Mouse (Mus musculus): ENCODE data around the gene Tmem14a. TPM values are rescaled to one million over a fixed set of nuclear protein-coding genes. Genes with fewer than 3 reads are reported as not detected.
"Not testable (repeated sequence)": the region's sequence is repeated elsewhere in the genome, so short reads cannot be mapped to it uniquely, and the experiment has no call there.

Gene Tmem14a
- total and polyA plus RNA-seq, 3 experiments = 0.30 to 4.0 (median 1.7) TPM

DNA sequence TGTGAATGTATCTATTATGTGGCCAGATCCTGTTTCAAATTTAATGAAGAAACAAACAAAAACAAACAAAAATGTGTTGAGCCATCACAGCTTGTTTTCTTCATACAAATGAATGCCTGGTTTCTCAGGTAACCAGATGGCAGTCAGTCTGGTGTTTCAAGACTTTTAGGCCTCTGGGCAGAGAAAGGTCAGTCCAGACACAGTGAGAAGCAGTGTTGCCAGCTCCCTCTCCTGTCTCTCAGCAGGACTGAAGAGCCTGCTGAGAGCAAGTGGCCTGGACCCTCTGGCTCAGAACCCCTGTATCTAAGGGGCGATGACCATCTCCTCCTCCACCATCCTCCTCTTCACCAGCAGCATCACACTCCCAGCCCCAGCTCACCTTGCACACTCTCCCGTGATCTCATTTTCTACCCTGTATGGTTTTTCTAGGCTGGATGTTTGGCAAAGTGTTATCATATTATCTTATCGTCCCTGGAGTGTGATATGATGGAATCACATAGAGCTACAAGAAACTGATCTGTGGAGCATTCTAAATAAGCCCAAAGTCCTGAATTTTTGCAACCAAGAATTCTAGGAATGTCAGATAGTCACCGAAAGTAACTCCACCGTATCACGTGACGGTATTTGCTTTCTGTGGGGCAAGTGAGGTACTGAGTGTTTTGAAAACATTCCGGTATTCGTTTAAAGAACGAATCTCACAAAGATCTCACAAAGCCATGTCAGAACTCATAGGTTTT lies 34.4 kb downstream of the Tmem14a start:
- H3K4me1 ChIP-seq (ENCODE audit: insufficient read depth, low read depth, low read length) = no peaks in the 10 kb centered on the region; the same call in 1 of the 2 replicates
- TF ChIP-seq GATA2 (IDR thresholded peaks at IDR 0.05; ENCODE audit: borderline replicate concordance, low read depth, low read length) (no peak), GATA1 (IDR thresholded peaks at IDR 0.05; ENCODE audit: borderline replicate concordance, low read length) (no peak), POLR2AphosphoS5 (IDR thresholded peaks at IDR 0.05; ENCODE audit: insufficient replicate concordance, low read depth, low read length) (no peak), CTCF (IDR thresholded peaks at IDR 0.05; ENCODE audit: low read depth, low read length) (no peak), TAL1 (conservative IDR thresholded peaks at IDR 0.05; ENCODE audit: low read depth, low read length) (no peak)
- peaks cover 14% of the 10 kb centered on the region for H3K27me3 ChIP-seq (ENCODE audit: insufficient read depth, low read length)
- no peaks in the 10 kb centered on the region for H3K9me3 ChIP-seq (replicated peaks)
- ATAC-seq (ENCODE audit: extremely low read depth, insufficient number of reproducible peaks, low FRiP score, poor library complexity, severe bottlenecking) (no peak), DNase-seq (ENCODE audit: low spot score) (no peak)
- no peaks in the 10 kb centered on the region for H3K36me3 ChIP-seq (replicated peaks)
- H3K4me3 ChIP-seq (ENCODE audit: low read depth, low read length) = no peak overlapping the region

DNA sequence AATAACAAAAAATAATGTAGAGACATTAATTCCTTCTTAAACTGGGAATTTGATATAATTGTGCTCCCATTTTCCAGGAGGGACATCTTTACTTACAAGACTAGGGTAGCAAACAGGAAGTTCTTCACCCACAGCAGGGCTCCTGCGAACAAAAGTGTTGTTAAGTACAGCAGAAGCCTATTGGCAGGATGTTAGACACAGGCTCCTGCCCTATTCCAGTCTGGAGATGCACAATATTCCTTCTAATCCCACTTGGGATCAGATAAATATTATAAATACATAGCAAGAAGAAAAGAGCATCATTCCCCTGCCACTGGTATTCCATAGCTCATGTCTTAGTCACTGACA lies 34.9 kb downstream of the Tmem14a start:
- no peaks in the 10 kb centered on the region for H3K9me3 ChIP-seq (replicated peaks)
- ATAC-seq (ENCODE audit: extremely low read depth, insufficient number of reproducible peaks, low FRiP score, poor library complexity, severe bottlenecking) (no peak), DNase-seq (ENCODE audit: low spot score) (no peak)
- H3K36me3 ChIP-seq (replicated peaks) = no peaks in the 10 kb centered on the region
- H3K4me1 ChIP-seq (ENCODE audit: insufficient read depth, low read depth, low read length) = no peaks in the 10 kb centered on the region; the same call in 1 of the 2 replicates
- TF ChIP-seq POLR2AphosphoS5 (IDR thresholded peaks at IDR 0.05; ENCODE audit: insufficient replicate concordance, low read depth, low read length) (no peak), TAL1 (conservative IDR thresholded peaks at IDR 0.05; ENCODE audit: low read depth, low read length) (no peak), GATA1 (IDR thresholded peaks at IDR 0.05; ENCODE audit: borderline replicate concordance, low read length) (no peak), GATA2 (IDR thresholded peaks at IDR 0.05; ENCODE audit: borderline replicate concordance, low read depth, low read length) (no peak), CTCF (IDR thresholded peaks at IDR 0.05; ENCODE audit: low read depth, low read length) (no peak)
- no peak overlapping the region for H3K4me3 ChIP-seq (ENCODE audit: low read depth, low read length)
- peaks cover 15% of the 10 kb centered on the region for H3K27me3 ChIP-seq (ENCODE audit: insufficient read depth, low read length)

DNA sequence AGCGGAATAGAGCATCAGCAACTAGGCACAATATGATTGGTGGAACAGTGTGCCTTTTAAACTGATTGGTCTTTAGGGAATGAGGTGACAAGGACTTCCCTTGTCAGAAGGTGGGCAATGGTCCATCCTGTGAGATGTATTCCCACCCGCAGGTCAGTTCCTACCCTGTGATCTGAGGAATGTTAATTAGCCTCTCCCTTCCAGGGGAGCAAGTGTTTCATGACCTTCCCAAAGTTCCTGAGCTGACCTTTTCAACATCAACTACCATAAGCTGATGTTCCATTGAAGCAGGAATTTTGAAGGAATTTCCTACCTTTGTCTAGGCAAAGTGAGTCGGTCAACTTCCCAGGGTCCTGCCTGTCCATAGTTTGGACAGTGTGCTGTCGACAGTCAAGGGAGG lies 35.5 kb downstream of the Tmem14a start:
- Histone ChIP-seq H3K4me3 (ENCODE audit: low read depth, low read length) (no peak overlapping the region), H3K4me1 (ENCODE audit: insufficient read depth, low read depth, low read length) (no peaks in the 10 kb centered on the region; the same call in 1 of the 2 replicates), H3K27me3 (ENCODE audit: insufficient read depth, low read length) (peaks cover 15% of the 10 kb centered on the region), H3K36me3 (replicated peaks) (no peaks in the 10 kb centered on the region), H3K9me3 (replicated peaks) (no peaks in the 10 kb centered on the region)
- ATAC-seq (ENCODE audit: extremely low read depth, insufficient number of reproducible peaks, low FRiP score, poor library complexity, severe bottlenecking) (no peak), DNase-seq (ENCODE audit: low spot score) (no peak)
- TF ChIP-seq GATA1 (IDR thresholded peaks at IDR 0.05; ENCODE audit: borderline replicate concordance, low read length) (no peak), CTCF (IDR thresholded peaks at IDR 0.05; ENCODE audit: low read depth, low read length) (no peak), POLR2AphosphoS5 (IDR thresholded peaks at IDR 0.05; ENCODE audit: insufficient replicate concordance, low read depth, low read length) (no peak), GATA2 (IDR thresholded peaks at IDR 0.05; ENCODE audit: borderline replicate concordance, low read depth, low read length) (no peak), TAL1 (conservative IDR thresholded peaks at IDR 0.05; ENCODE audit: low read depth, low read length) (no peak)

DNA sequence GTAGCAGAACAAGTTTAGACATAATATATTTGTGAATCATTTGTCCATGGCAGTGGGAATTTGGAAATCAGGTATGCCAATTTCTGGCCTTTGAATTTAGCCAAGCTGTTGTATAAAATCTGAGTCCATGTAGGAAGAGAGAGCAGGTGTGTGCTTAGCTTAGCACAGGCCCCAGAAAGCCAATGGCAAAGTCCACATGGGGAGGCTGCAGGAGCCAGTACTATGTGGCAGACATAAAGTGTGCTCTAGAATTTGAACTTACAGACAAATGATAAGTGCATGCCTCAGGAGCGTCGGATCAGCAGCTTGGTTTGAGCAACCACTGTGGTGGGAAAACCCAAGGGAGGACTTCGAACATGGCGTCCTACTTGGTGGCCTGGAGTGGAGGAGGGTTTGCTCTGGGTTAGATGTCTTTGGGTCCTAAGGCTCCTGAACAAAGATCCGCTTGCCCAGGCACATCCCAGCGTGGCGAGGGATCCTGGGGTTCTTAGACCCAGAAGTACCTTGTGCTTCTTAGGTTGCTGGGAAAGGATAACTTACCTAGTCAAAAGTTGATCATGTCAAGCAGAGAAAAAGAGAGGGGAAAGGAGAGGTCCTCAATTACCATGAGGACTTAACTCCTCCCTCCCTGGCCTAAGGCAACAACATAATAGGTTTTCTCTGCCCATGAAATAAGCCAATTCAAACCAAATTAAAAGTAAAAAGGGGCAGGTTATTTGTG lies 37.4 kb downstream of the Tmem14a start:
- no peak for ATAC-seq (ENCODE audit: extremely low read depth, insufficient number of reproducible peaks, low FRiP score, poor library complexity, severe bottlenecking)
- Histone ChIP-seq H3K27me3 (ENCODE audit: insufficient read depth, low read length) (peaks cover 17% of the 10 kb centered on the region), H3K4me3 (ENCODE audit: low read depth, low read length) (no peak overlapping the region), H3K4me1 (ENCODE audit: insufficient read depth, low read depth, low read length) (no peaks in the 10 kb centered on the region; the same call in 1 of the 2 replicates), H3K36me3 (replicated peaks) (no peaks in the 10 kb centered on the region), H3K9me3 (replicated peaks) (no peaks in the 10 kb centered on the region)
- no peak for TF ChIP-seq TAL1 (conservative IDR thresholded peaks at IDR 0.05; ENCODE audit: low read depth, low read length)
- no peak for TF ChIP-seq CTCF (IDR thresholded peaks at IDR 0.05; ENCODE audit: low read depth, low read length)
- DNase-seq (ENCODE audit: low spot score) = no peak

DNA sequence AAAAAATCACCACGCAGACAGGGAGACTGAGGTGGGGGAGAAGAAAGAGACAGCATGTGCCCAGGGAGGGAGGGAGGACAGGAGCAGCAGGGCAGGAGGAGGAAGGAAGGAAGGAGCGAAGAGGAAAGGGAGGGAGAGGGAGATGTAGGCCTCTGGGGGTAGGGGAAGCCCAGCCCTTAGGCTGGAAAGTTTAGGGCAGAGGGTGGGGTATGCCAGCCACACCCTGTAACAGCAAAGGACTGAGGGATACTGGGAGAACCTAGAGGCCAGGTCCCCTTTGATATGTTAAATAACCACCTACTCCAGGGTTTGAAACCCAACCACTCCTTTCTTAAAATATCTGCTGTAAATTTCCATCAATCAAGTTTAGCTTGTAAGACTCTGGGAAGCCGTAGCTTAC lies 38.0 kb downstream of the Tmem14a start:
- H3K27me3 ChIP-seq (ENCODE audit: insufficient read depth, low read length) = peaks cover 17% of the 10 kb centered on the region
- no peaks in the 10 kb centered on the region for H3K9me3 ChIP-seq (replicated peaks)
- ATAC-seq (ENCODE audit: extremely low read depth, insufficient number of reproducible peaks, low FRiP score, poor library complexity, severe bottlenecking) = no peak
- TF ChIP-seq GATA1 (IDR thresholded peaks at IDR 0.05; ENCODE audit: borderline replicate concordance, low read length) (no peak), GATA2 (IDR thresholded peaks at IDR 0.05; ENCODE audit: borderline replicate concordance, low read depth, low read length) (no peak), POLR2AphosphoS5 (IDR thresholded peaks at IDR 0.05; ENCODE audit: insufficient replicate concordance, low read depth, low read length) (no peak), CTCF (IDR thresholded peaks at IDR 0.05; ENCODE audit: low read depth, low read length) (no peak), TAL1 (conservative IDR thresholded peaks at IDR 0.05; ENCODE audit: low read depth, low read length) (no peak)
- no peak for DNase-seq (ENCODE audit: low spot score)
- no peaks in the 10 kb centered on the region; the same call in 1 of the 2 replicates for H3K4me1 ChIP-seq (ENCODE audit: insufficient read depth, low read depth, low read length)
- no peak overlapping the region for H3K4me3 ChIP-seq (ENCODE audit: low read depth, low read length)
- no peaks in the 10 kb centered on the region for H3K36me3 ChIP-seq (replicated peaks)

DNA sequence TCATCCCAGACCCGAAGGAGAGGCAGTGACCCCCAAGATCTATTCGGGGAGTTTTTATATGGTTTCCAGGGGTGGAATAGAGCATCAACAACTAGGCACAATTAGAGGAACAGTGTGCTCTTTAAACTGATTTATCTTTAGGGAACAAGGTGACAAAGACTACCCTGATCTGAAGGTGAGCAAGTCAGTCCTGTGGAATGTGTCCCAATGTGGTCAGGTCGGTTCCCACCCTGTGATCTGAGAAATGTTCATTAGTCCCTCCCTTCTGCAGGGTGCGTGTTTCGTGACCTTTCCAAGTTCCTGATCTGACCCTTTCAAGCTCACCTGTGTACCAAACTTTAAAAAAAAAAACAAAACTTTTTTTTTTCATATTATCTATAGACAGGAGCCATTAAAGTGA lies 38.5 kb downstream of the Tmem14a start:
- H3K36me3 ChIP-seq (replicated peaks) = no peaks in the 10 kb centered on the region
- H3K4me1 ChIP-seq (ENCODE audit: insufficient read depth, low read depth, low read length) = no peaks in the 10 kb centered on the region; the same call in 1 of the 2 replicates
- H3K9me3 ChIP-seq (replicated peaks) = no peaks in the 10 kb centered on the region
- TF ChIP-seq CTCF (IDR thresholded peaks at IDR 0.05; ENCODE audit: low read depth, low read length) (no peak), TAL1 (conservative IDR thresholded peaks at IDR 0.05; ENCODE audit: low read depth, low read length) (no peak), GATA1 (IDR thresholded peaks at IDR 0.05; ENCODE audit: borderline replicate concordance, low read length) (no peak), GATA2 (IDR thresholded peaks at IDR 0.05; ENCODE audit: borderline replicate concordance, low read depth, low read length) (no peak), POLR2AphosphoS5 (IDR thresholded peaks at IDR 0.05; ENCODE audit: insufficient replicate concordance, low read depth, low read length) (no peak)
- no peak for ATAC-seq (ENCODE audit: extremely low read depth, insufficient number of reproducible peaks, low FRiP score, poor library complexity, severe bottlenecking)
- H3K27me3 ChIP-seq (ENCODE audit: insufficient read depth, low read length) = peaks cover 17% of the 10 kb centered on the region
- no peak for DNase-seq (ENCODE audit: low spot score)
- no peak overlapping the region for H3K4me3 ChIP-seq (ENCODE audit: low read depth, low read length)

DNA sequence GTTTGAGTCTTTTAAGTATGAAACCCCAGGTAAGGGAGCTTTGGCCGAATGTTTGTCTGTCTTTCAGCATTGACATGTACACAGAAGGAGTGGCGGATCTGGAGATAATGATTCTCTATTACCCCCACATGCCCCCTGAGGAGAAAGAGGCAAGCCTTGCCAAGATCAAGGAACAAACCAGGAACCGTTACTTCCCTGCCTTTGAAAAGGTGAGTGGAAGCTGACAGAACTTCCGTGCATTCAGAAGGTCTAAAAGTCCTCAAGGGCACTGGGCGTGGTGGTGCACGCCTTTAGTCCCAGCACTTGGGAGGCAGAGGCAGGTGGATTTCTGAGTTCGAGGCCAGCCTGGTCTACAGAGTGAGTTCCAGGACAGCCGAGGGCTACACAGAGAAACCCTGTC lies 41.6 kb downstream of the Tmem14a start:
- not testable (repeated sequence) for ATAC-seq (ENCODE audit: extremely low read depth, insufficient number of reproducible peaks, low FRiP score, poor library complexity, severe bottlenecking); DNase-seq (ENCODE audit: low spot score)

More for the DNA sequence above, 41.6 kb downstream of the Tmem14a start:
- H3K9me3 ChIP-seq (replicated peaks); H3K36me3 ChIP-seq (replicated peaks); H3K4me3 ChIP-seq (ENCODE audit: low read depth, low read length); H3K4me1 ChIP-seq (ENCODE audit: insufficient read depth, low read depth, low read length): not testable (repeated sequence)
- peaks cover 29% of the 10 kb centered on the region for H3K27me3 ChIP-seq (ENCODE audit: insufficient read depth, low read length)
